In genomic region chr12:6189232-6189631, GRCm38 (mm10) we compare ENCODE assay signal across 26 mouse cellular contexts.
A peak's percentile ranks its signal among the peaks of the same experiment; 100 is the strongest.
DNase-seq lines count a peak whose midpoint lies in the region; ATAC-seq lines count a peak whose summit lies in the region.
"Had no signal": no experiment of that assay in that cellular context is flagged by ENCODE, and none has a peak within 500 bp of the region (broad histone marks: within the 10 kb centered on the region; RNA-seq: fewer than 3 reads in every experiment).

No protein-coding gene starts in this region.

- H3K4me2 ChIP-seq in midbrain, embryonic 14.5 days (ENCODE audit: low read length), result no peak overlapping the region
- no peak overlapping the region for H3K4me2 ChIP-seq in midbrain, embryonic 13.5 days (replicated peaks)
- H3K4me2 ChIP-seq in heart, embryonic 15.5 days, result no peak overlapping the region
- H3K4me2 ChIP-seq: hindbrain, embryonic 13.5 days; midbrain, embryonic 11.5 days; neural tube, embryonic 13.5 days had no signal

- H3K4me1 ChIP-seq in midbrain, embryonic 14.5 days (ENCODE audit: control insufficient read depth, insufficient read depth, low read length), result no peaks in the 10 kb centered on the region
- 0 out of 2 replicates have a peak, but pooled peaks cover 5% of the 10 kb centered on the region for H3K4me1 ChIP-seq in midbrain, embryonic 13.5 days (replicated peaks)
- H3K4me1 ChIP-seq in heart, embryonic 15.5 days (replicated peaks), result 0 out of 2 replicates have a peak, but pooled peaks cover 6% of the 10 kb centered on the region
- H3K4me1 ChIP-seq in embryonic facial prominence, embryonic 10.5 days, result no peaks in the 10 kb centered on the region
- H3K4me1 ChIP-seq: hindbrain, embryonic 13.5 days; neural tube, embryonic 13.5 days had no signal

- H3K27ac ChIP-seq in midbrain, embryonic 14.5 days (replicated peaks; ENCODE audit: low read depth, low read length), result no peak overlapping the region
- H3K27ac ChIP-seq in midbrain, embryonic 13.5 days, result no peak overlapping the region
- peak overlapping the region; percentile 48 for H3K27ac ChIP-seq in heart, embryonic 15.5 days
- H3K27ac ChIP-seq in embryonic facial prominence, embryonic 10.5 days (replicated peaks), result no peak overlapping the region
- H3K27ac ChIP-seq: hindbrain, embryonic 13.5 days; liver, embryonic 14.5 days; neural tube, embryonic 13.5 days had no signal

- no peaks in the 10 kb centered on the region for H3K9me3 ChIP-seq in midbrain, embryonic 14.5 days (ENCODE audit: control insufficient read depth, low read length)
- H3K9me3 ChIP-seq in midbrain, embryonic 13.5 days, result no peaks in the 10 kb centered on the region
- no peaks in the 10 kb centered on the region for H3K9me3 ChIP-seq in heart, embryonic 15.5 days (replicated peaks)
- H3K9me3 ChIP-seq in embryonic facial prominence, embryonic 10.5 days, result no peaks in the 10 kb centered on the region
- H3K9me3 ChIP-seq: hindbrain, embryonic 13.5 days; neural tube, embryonic 13.5 days had no signal

- H3K4me3 ChIP-seq in midbrain, embryonic 14.5 days (replicated peaks; ENCODE audit: low read depth, low read length), result no peak overlapping the region
- no peak overlapping the region for H3K4me3 ChIP-seq in midbrain, embryonic 13.5 days (replicated peaks)
- H3K4me3 ChIP-seq in heart, embryonic 15.5 days, result no peak overlapping the region
- no peak overlapping the region for H3K4me3 ChIP-seq in embryonic facial prominence, embryonic 10.5 days
- H3K4me3 ChIP-seq: erythroblast, embryonic 14.5 days; hindbrain, embryonic 13.5 days; neural tube, embryonic 13.5 days had no signal

- WGBS in midbrain, embryonic 14.5 days, result 52% methylated on average over 3 of the region's 3 CpGs
- 50% methylated on average over 3 of the region's 3 CpGs for WGBS in midbrain, embryonic 13.5 days
- WGBS in heart, embryonic 15.5 days, result 24% methylated on average over 3 of the region's 3 CpGs
- WGBS in embryonic facial prominence, embryonic 10.5 days, result 81% methylated on average over 3 of the region's 3 CpGs

- no peaks in the 10 kb centered on the region for H3K36me3 ChIP-seq in midbrain, embryonic 14.5 days (ENCODE audit: control insufficient read depth, insufficient read depth, low read length)
- no peaks in the 10 kb centered on the region for H3K36me3 ChIP-seq in midbrain, embryonic 13.5 days
- H3K36me3 ChIP-seq in heart, embryonic 15.5 days, result no peaks in the 10 kb centered on the region
- H3K36me3 ChIP-seq in embryonic facial prominence, embryonic 10.5 days (replicated peaks), result no peaks in the 10 kb centered on the region
- H3K36me3 ChIP-seq: G1E; hindbrain, embryonic 13.5 days; neural tube, embryonic 13.5 days had no signal

- ATAC-seq in midbrain, embryonic 14.5 days (ENCODE audit: low FRiP score, low TSS enrichment), result no peak
- no peak for ATAC-seq in midbrain, embryonic 13.5 days
- peak; percentile 62; the same call in 1 of the 2 replicates for ATAC-seq in heart, embryonic 15.5 days (replicated peaks; ENCODE audit: insufficient number of reproducible peaks, insufficient read depth, low FRiP score, low read depth)
- ATAC-seq: intestine, postnatal 0 days had no signal

- DNase-seq in cerebellum, postnatal 10 days, result peak; percentile 7
- DNase-seq in cerebellum, adult 18-20 months, result no peak
- peak; percentile 23 for DNase-seq in midbrain, embryonic 14.5 days
- DNase-seq in heart, postnatal 4 days, result peak; percentile 28
- DNase-seq in kidney, postnatal 36 days, result no peak
- no peak for DNase-seq in embryonic facial prominence, embryonic 10.5 days (ENCODE audit: low spot score)
- DNase-seq: adrenal gland, adult 8-10 months; cerebellum, adult 11 months; cerebellum, adult 9-11 months; gastrocnemius, postnatal 25 days; kidney, adult 9 months; kidney, postnatal 10 days; layer of hippocampus, adult 9-11 months; liver; lung, adult 2 months; lung, postnatal 10 days; thymus, postnatal 14 days had no signal

- H3K27me3 ChIP-seq in midbrain, embryonic 14.5 days (ENCODE audit: control insufficient read depth, insufficient read depth, low read length), result no peaks in the 10 kb centered on the region
- no peaks in the 10 kb centered on the region for H3K27me3 ChIP-seq in midbrain, embryonic 13.5 days
- no peaks in the 10 kb centered on the region for H3K27me3 ChIP-seq in heart, embryonic 15.5 days
- no peaks in the 10 kb centered on the region for H3K27me3 ChIP-seq in embryonic facial prominence, embryonic 10.5 days (replicated peaks; ENCODE audit: low read depth, poor library complexity, severe bottlenecking)
- H3K27me3 ChIP-seq: hindbrain, embryonic 13.5 days; neural tube, embryonic 13.5 days had no signal

- no peak overlapping the region for H3K9ac ChIP-seq in midbrain, embryonic 14.5 days (replicated peaks; ENCODE audit: low read length)
- H3K9ac ChIP-seq in midbrain, embryonic 13.5 days (replicated peaks), result no peak overlapping the region
- H3K9ac ChIP-seq in heart, embryonic 15.5 days, result no peak overlapping the region
- H3K9ac ChIP-seq: hindbrain, embryonic 13.5 days; liver, embryonic 14.5 days; neural tube, embryonic 13.5 days had no signal

Comparison
In these comparisons a context has a peak if more than half of its experiments do, and no peak if none do; other contexts are left out.
1. DNase-seq: peak in cerebellum, postnatal 10 days (2 of 2), midbrain, embryonic 14.5 days (single experiment) and heart, postnatal 4 days (single experiment); none in cerebellum, adult 18-20 months (0 of 2), kidney, postnatal 36 days (0 of 2) and embryonic facial prominence, embryonic 10.5 days (single experiment).